Mouse (Mus musculus) hindbrain, postnatal 0 days (tissue): ENCODE results near the gene Jak3. TPM values are rescaled to one million over a fixed set of nuclear protein-coding genes. Genes with fewer than 3 reads are reported as not detected.

ENCODE experiments used
- ATAC-seq: fragments of 200-750 bp; cut with Nextera tagmentation; 2 replicates; pipeline ENCODE4 v1.8.0; 2017; ENCODE audit warnings: mild to moderate bottlenecking, moderate TSS enrichment, moderate library complexity
- DNase-seq: peaks from one replicate; pipeline ENCODE4 v3.0.0-alpha.2; 2015; ENCODE audit warnings: low spot score
- H3K27ac ChIP-seq: fragments of 300-500 bp; sonication (generic); 2 replicates; pipeline ENCODE4 v1.5.1; 2014; ENCODE audit warnings: mild to moderate bottlenecking
- H3K27me3 ChIP-seq: fragments of 300-500 bp; sonication (generic); 2 replicates; pipeline ENCODE4 v1.6.1; 2014; ENCODE audit warnings: low read length, mixed read lengths; ENCODE audit not compliant: insufficient read depth
- H3K36me3 ChIP-seq: fragments of 300-500 bp; sonication (generic); 2 replicates; pipeline ENCODE4 v1.6.1; 2014; ENCODE audit warnings: low read length, mixed read lengths; ENCODE audit not compliant: insufficient read depth
- H3K4me1 ChIP-seq: fragments of 300-500 bp; sonication (generic); 2 replicates; pipeline ENCODE4 v1.6.1; 2014; ENCODE audit warnings: antibody characterized with exemption, low read length, mixed read lengths; ENCODE audit not compliant: insufficient read depth
- H3K4me2 ChIP-seq: fragments of 300-500 bp; sonication (generic); 2 replicates; pipeline ENCODE4 v1.6.1; 2014; ENCODE audit warnings: low read depth, mild to moderate bottlenecking, low read length, moderate library complexity, mixed read lengths
- H3K4me3 ChIP-seq: fragments of 300-500 bp; sonication (generic); 2 replicates; pipeline ENCODE4 v1.5.1; 2014; ENCODE audit warnings: low read length
- H3K9ac ChIP-seq: fragments of 300-500 bp; sonication (generic); replicated peaks from 2 replicates; pipeline ENCODE4 v1.6.1; 2014; ENCODE audit warnings: mild to moderate bottlenecking, low read length, moderate library complexity, mixed read lengths
- H3K9me3 ChIP-seq: fragments of 300-500 bp; sonication (generic); 2 replicates; pipeline ENCODE4 v1.6.1; 2016; ENCODE audit warnings: low read length, mixed read lengths
- CTCF ChIP-seq: IDR thresholded peaks from 2 replicates; pipeline ENCODE4 v1.5.1; 2016; ENCODE audit warnings: antibody characterized with exemption, control low read depth, low read depth
- WGBS: fragments of 180-500 bp; shearing (Covaris S2); extraction: QIAGEN DNeasy Blood & Tissue Kit; methylation state at CpG from one replicate; pipeline ENCODE4 v1.1.7; 2014; 5-methylcytosine and 5-hydroxymethylcytosine counted together
- polyA plus RNA-seq: library from polyadenylated mRNA; unstranded; fragments of >200 nt; fragmentation: Nextera tagmentation; extraction: Ambion mirVana; gene quantifications from 2 replicates; pipeline ENCODE4 v1.2.1, GENCODE M21; 2015
- total RNA-seq: library from RNA; depleted of rRNA; stranded (reverse); fragments of >200 nt; gene quantifications from 2 replicates; pipeline ENCODE4 v1.2.3, GENCODE M21; 2014

The Jak3 gene
- total and polyA plus RNA-seq, 2 experiments from 2014 or later = 7.4 to 15.3 TPM

- no peak overlapping the region for H3K9ac ChIP-seq
- no peaks in the 10 kb centered on the region for H3K27me3 ChIP-seq
- H3K27ac ChIP-seq = peak overlapping the region; percentile 5
- H3K4me3 ChIP-seq = no peak overlapping the region
- peaks cover 38% of the 10 kb centered on the region for H3K4me1 ChIP-seq
- no peak for TF ChIP-seq CTCF
- peaks cover 24% of the 10 kb centered on the region for H3K36me3 ChIP-seq
- H3K4me2 ChIP-seq = no peak overlapping the region
- peak; percentile 18; the same call in 1 of the 2 replicates for ATAC-seq
- 17% methylated on average over 4 of the region's 4 CpGs for WGBS
- no peaks in the 10 kb centered on the region for H3K9me3 ChIP-seq
- DNase-seq = peak; percentile 81
Measured at GRCm38 (mm10) chr8:71719218-71719617, 43.1 kb downstream of the Jak3 start.

- DNase-seq = peak; percentile 92
- Histone ChIP-seq H3K9ac (0 out of 2 replicates have a peak overlapping the region, but pooled peaks have one; percentile 5), H3K36me3 (peaks cover 18% of the 10 kb centered on the region), H3K4me2 (peak overlapping the region; percentile 14), H3K27ac (peak overlapping the region; percentile 5), H3K4me3 (no peak overlapping the region), H3K9me3 (no peaks in the 10 kb centered on the region), H3K4me1 (peaks cover 42% of the 10 kb centered on the region), H3K27me3 (no peaks in the 10 kb centered on the region)
- TF ChIP-seq CTCF = peak; percentile 17; the same call in 1 of the 2 replicates
- WGBS = 24% methylated on average over 7 of the region's 7 CpGs
- peak; percentile 76 for ATAC-seq
Measured at GRCm38 (mm10) chr8:71719928-71720457, 43.9 kb downstream of the Jak3 start.

GRCm38 (mm10) chr8:71723047-71723551 is 47.0 kb downstream of the Jak3 start:
- H3K9me3 ChIP-seq = no peaks in the 10 kb centered on the region
- 75% methylated on average over 14 of the region's 14 CpGs for WGBS
- H3K27me3 ChIP-seq = no peaks in the 10 kb centered on the region
- no peak overlapping the region for H3K4me2 ChIP-seq
- DNase-seq = no peak
- no peak overlapping the region for H3K4me3 ChIP-seq
- peaks cover 45% of the 10 kb centered on the region for H3K4me1 ChIP-seq
- ATAC-seq = no peak
- no peak for TF ChIP-seq CTCF
- H3K27ac ChIP-seq = no peak overlapping the region
- H3K36me3 ChIP-seq = no peaks in the 10 kb centered on the region
- H3K9ac ChIP-seq = no peak overlapping the region

GRCm38 (mm10) chr8:71724389-71724788 is 48.3 kb downstream of the Jak3 start:
- peak overlapping the region; percentile 85 for H3K9ac ChIP-seq
- no peaks in the 10 kb centered on the region for H3K36me3 ChIP-seq
- no peak for ATAC-seq
- peak overlapping the region; percentile 9; the same call in 1 of the 2 replicates for H3K27ac ChIP-seq
- peak overlapping the region; percentile 76 for H3K4me2 ChIP-seq
- H3K4me1 ChIP-seq = peaks cover 33% of the 10 kb centered on the region
- no peak for TF ChIP-seq CTCF
- H3K4me3 ChIP-seq = peak overlapping the region; percentile 63
- no peaks in the 10 kb centered on the region for H3K9me3 ChIP-seq
- DNase-seq = no peak
- WGBS = 59% methylated on average over 4 of the region's 4 CpGs
- H3K27me3 ChIP-seq = no peaks in the 10 kb centered on the region

GRCm38 (mm10) chr8:71725122-71725924 is 49.2 kb downstream of the Jak3 start, which contains the start of gene Fcho1:
Fcho1 (minus strand) TSS chr8:71725716.
- 2% methylated on average over 37 of the region's 54 CpGs for WGBS
- TF ChIP-seq CTCF = no peak

GRCm38 (mm10) chr8:71728240-71728785 is 52.2 kb downstream of the Jak3 start:
- TF ChIP-seq CTCF = no peak
- Histone ChIP-seq H3K4me3 (peak overlapping the region; percentile 38), H3K9me3 (no peaks in the 10 kb centered on the region), H3K9ac (peak overlapping the region; percentile 58), H3K27me3 (no peaks in the 10 kb centered on the region), H3K4me2 (peak overlapping the region; percentile 72), H3K27ac (peak overlapping the region; percentile 78), H3K36me3 (no peaks in the 10 kb centered on the region), H3K4me1 (peaks cover 12% of the 10 kb centered on the region)
- 6% methylated on average over 21 of the region's 21 CpGs for WGBS
- ATAC-seq = peak; percentile 75
- peak; percentile 87 for DNase-seq

More at GRCm38 (mm10) chr8:71725122-71725924, 49.2 kb downstream of the Jak3 start, which contains the start of gene Fcho1:
- no peaks in the 10 kb centered on the region for H3K9me3 ChIP-seq
- peak; percentile 96 for DNase-seq
- peak within 1 kb of the TSS; percentile 76 for H3K4me2 ChIP-seq
- ATAC-seq = peak; percentile 85
- H3K4me3 ChIP-seq = peak within 1 kb of the TSS; percentile 63
- no peaks in the 10 kb centered on the region for H3K36me3 ChIP-seq
- no peaks in the 10 kb centered on the region for H3K27me3 ChIP-seq
- peak within 1 kb of the TSS; percentile 85 for H3K9ac ChIP-seq
- H3K27ac ChIP-seq = peak within 1 kb of the TSS; percentile 70
- peaks cover 24% of the 10 kb centered on the region for H3K4me1 ChIP-seq
